Mouse (Mus musculus) lung, embryonic 14.5 days (tissue): Measurements from ENCODE around the gene Idi2. TPM values are rescaled to one million over a fixed set of nuclear protein-coding genes. Genes with fewer than 3 reads are reported as not detected.
"Not testable (repeated sequence)": the region's sequence is repeated elsewhere in the genome, so short reads cannot be mapped to it uniquely, and the experiment has no call there.

ENCODE experiments used
- ATAC-seq: fragments of 200-750 bp; cut with Nextera tagmentation; 2 replicates; pipeline ENCODE4 v1.8.0; 2017; ENCODE audit warnings: mild to moderate bottlenecking, moderate TSS enrichment, moderate library complexity; ENCODE audit not compliant: insufficient read depth
- DNase-seq: peaks from one replicate; pipeline ENCODE4 v3.0.0-alpha.2; 2015
- H3K27ac ChIP-seq: fragments of 300-500 bp; sonication (generic); 2 replicates; pipeline ENCODE4 v1.5.1; 2014; ENCODE audit warnings: low read depth, mild to moderate bottlenecking, moderate library complexity
- H3K27me3 ChIP-seq: fragments of 300-500 bp; sonication (generic); 2 replicates; pipeline ENCODE4 v1.6.1; 2014; ENCODE audit warnings: low read length, control low read depth; ENCODE audit not compliant: insufficient read depth
- H3K36me3 ChIP-seq: fragments of 300-500 bp; sonication (generic); 2 replicates; pipeline ENCODE4 v1.6.1; 2014; ENCODE audit warnings: control low read depth; ENCODE audit not compliant: insufficient read depth
- H3K4me1 ChIP-seq: fragments of 300-500 bp; sonication (generic); 2 replicates; pipeline ENCODE4 v1.6.1; 2014; ENCODE audit warnings: antibody characterized with exemption, control low read depth; ENCODE audit not compliant: insufficient read depth
- H3K4me2 ChIP-seq: fragments of 300-500 bp; sonication (generic); 2 replicates; pipeline ENCODE4 v1.6.1; 2014; ENCODE audit warnings: mild to moderate bottlenecking
- H3K4me3 ChIP-seq: fragments of 300-500 bp; sonication (generic); 2 replicates; pipeline ENCODE4 v1.5.1; 2014; ENCODE audit warnings: low read depth, low read length
- H3K9ac ChIP-seq: fragments of 300-500 bp; sonication (generic); 2 replicates; pipeline ENCODE4 v1.6.1; 2014
- H3K9me3 ChIP-seq: fragments of 300-500 bp; sonication (generic); 2 replicates; pipeline ENCODE4 v1.6.1; 2016; ENCODE audit warnings: low read depth, low read length, control low read depth
- CTCF ChIP-seq: IDR thresholded peaks from 2 replicates; pipeline ENCODE4 v1.5.1; 2016; ENCODE audit warnings: antibody characterized with exemption, low read depth
- WGBS: fragments of 180-500 bp; shearing (Covaris S2); extraction: QIAGEN DNeasy Blood & Tissue Kit; methylation state at CpG from one replicate; pipeline ENCODE4 v1.1.7; 2014; 5-methylcytosine and 5-hydroxymethylcytosine counted together
- polyA plus RNA-seq: library from polyadenylated mRNA; unstranded; fragments of >200 nt; fragmentation: Nextera tagmentation; extraction: Ambion mirVana; gene quantifications from 2 replicates; pipeline ENCODE4 v1.2.1, GENCODE M21; 2014

Gene Idi2
- polyA plus RNA-seq: not detected in 2 replicates

- not testable (repeated sequence) for H3K27me3 ChIP-seq, H3K9me3 ChIP-seq, DNase-seq, H3K9ac ChIP-seq, ATAC-seq, H3K36me3 ChIP-seq, H3K4me3 ChIP-seq, H3K4me1 ChIP-seq, H3K4me2 ChIP-seq, H3K27ac ChIP-seq
Observed at GRCm38 (mm10) chr13:8952563-8952962, at the start of gene Idi2. TSS of gene Idi2 (plus strand) at chr13:8952863.

- not testable (repeated sequence) for H3K9me3 ChIP-seq, H3K4me3 ChIP-seq, H3K4me1 ChIP-seq, H3K27me3 ChIP-seq, ATAC-seq, H3K27ac ChIP-seq, DNase-seq, H3K9ac ChIP-seq, H3K36me3 ChIP-seq, H3K4me2 ChIP-seq
- 81% methylated on average over 2 of the region's 2 CpGs for WGBS
Observed at GRCm38 (mm10) chr13:8905986-8906385, 46.7 kb upstream of the Idi2 start.

GRCm38 (mm10) chr13:8913890-8914289 lies 38.8 kb upstream of the Idi2 start:
- WGBS: 87% methylated on average over 8 of the region's 8 CpGs
- ATAC-seq, H3K9me3 ChIP-seq, H3K4me3 ChIP-seq, H3K36me3 ChIP-seq, H3K4me2 ChIP-seq, H3K27ac ChIP-seq, DNase-seq, H3K9ac ChIP-seq, H3K27me3 ChIP-seq, H3K4me1 ChIP-seq: not testable (repeated sequence)

GRCm38 (mm10) chr13:8933499-8933898 lies 19.2 kb upstream of the Idi2 start:
- DNase-seq (no peak), ATAC-seq (no peak)
- Histone ChIP-seq H3K4me2 (no peak overlapping the region), H3K27me3 (no peaks in the 10 kb centered on the region), H3K27ac (no peak overlapping the region), H3K9me3 (no peaks in the 10 kb centered on the region), H3K4me1 (no peaks in the 10 kb centered on the region), H3K36me3 (no peaks in the 10 kb centered on the region), H3K4me3 (no peak overlapping the region), H3K9ac (no peak overlapping the region)
- no peak for TF ChIP-seq CTCF
- 48% methylated on average over 2 of the region's 2 CpGs for WGBS

GRCm38 (mm10) chr13:8937611-8938140 lies 15.0 kb upstream of the Idi2 start:
- DNase-seq, H3K4me1 ChIP-seq, H3K27me3 ChIP-seq, H3K9ac ChIP-seq, H3K27ac ChIP-seq, H3K4me3 ChIP-seq, ATAC-seq, H3K4me2 ChIP-seq, H3K36me3 ChIP-seq, H3K9me3 ChIP-seq: not testable (repeated sequence)
- 67% methylated on average over 6 of the region's 6 CpGs for WGBS

- H3K9ac ChIP-seq, DNase-seq, ATAC-seq, H3K4me1 ChIP-seq, H3K4me2 ChIP-seq, H3K9me3 ChIP-seq, H3K27ac ChIP-seq, H3K36me3 ChIP-seq, H3K4me3 ChIP-seq, H3K27me3 ChIP-seq: not testable (repeated sequence)
- WGBS: 85% methylated on average over 4 of the region's 4 CpGs
Observed at GRCm38 (mm10) chr13:8941110-8941509, 11.6 kb upstream of the Idi2 start.

GRCm38 (mm10) chr13:8941701-8942100 lies 11.0 kb upstream of the Idi2 start:
- H3K36me3 ChIP-seq, H3K9ac ChIP-seq, ATAC-seq, H3K4me2 ChIP-seq, DNase-seq, H3K27ac ChIP-seq, H3K9me3 ChIP-seq, H3K4me1 ChIP-seq, H3K27me3 ChIP-seq, H3K4me3 ChIP-seq: not testable (repeated sequence)
- 13% methylated on average over 1 of the region's 5 CpGs for WGBS

GRCm38 (mm10) chr13:8943828-8944227 lies 8.8 kb upstream of the Idi2 start:
- not testable (repeated sequence) for H3K4me3 ChIP-seq, DNase-seq, H3K27ac ChIP-seq, H3K4me2 ChIP-seq, H3K27me3 ChIP-seq, H3K9ac ChIP-seq, H3K9me3 ChIP-seq, ATAC-seq, H3K4me1 ChIP-seq, H3K36me3 ChIP-seq
- no CpG with 5 or more reads among the region's 5 CpGs for WGBS

GRCm38 (mm10) chr13:8948131-8948530 lies 4.5 kb upstream of the Idi2 start, which contains the start of gene Gm9745:
TSS of gene Gm9745 (minus strand) at chr13:8948231.
- H3K27ac ChIP-seq, ATAC-seq, DNase-seq, H3K4me1 ChIP-seq, H3K9ac ChIP-seq, H3K4me3 ChIP-seq, H3K4me2 ChIP-seq, H3K27me3 ChIP-seq, H3K9me3 ChIP-seq, H3K36me3 ChIP-seq: not testable (repeated sequence)

- H3K4me1 ChIP-seq, H3K4me2 ChIP-seq, H3K9me3 ChIP-seq, H3K9ac ChIP-seq, H3K27ac ChIP-seq, H3K4me3 ChIP-seq, H3K27me3 ChIP-seq, H3K36me3 ChIP-seq, ATAC-seq, DNase-seq: not testable (repeated sequence)
- 67% methylated on average over 2 of the region's 2 CpGs for WGBS
Observed at GRCm38 (mm10) chr13:8955127-8955526, 2.5 kb downstream of the Idi2 start.

GRCm38 (mm10) chr13:8956873-8957272 lies 4.2 kb downstream of the Idi2 start:
- WGBS: no CpG with 5 or more reads among the region's 5 CpGs
- H3K9me3 ChIP-seq, ATAC-seq: not testable (repeated sequence)

More at GRCm38 (mm10) chr13:8956873-8957272, 4.2 kb downstream of the Idi2 start:
- H3K27me3 ChIP-seq, DNase-seq, H3K36me3 ChIP-seq, H3K4me3 ChIP-seq, H3K9ac ChIP-seq, H3K27ac ChIP-seq, H3K4me1 ChIP-seq, H3K4me2 ChIP-seq: not testable (repeated sequence)
